ENCODE assay signal across 22 mouse cellular contexts in the genomic region with DNA sequence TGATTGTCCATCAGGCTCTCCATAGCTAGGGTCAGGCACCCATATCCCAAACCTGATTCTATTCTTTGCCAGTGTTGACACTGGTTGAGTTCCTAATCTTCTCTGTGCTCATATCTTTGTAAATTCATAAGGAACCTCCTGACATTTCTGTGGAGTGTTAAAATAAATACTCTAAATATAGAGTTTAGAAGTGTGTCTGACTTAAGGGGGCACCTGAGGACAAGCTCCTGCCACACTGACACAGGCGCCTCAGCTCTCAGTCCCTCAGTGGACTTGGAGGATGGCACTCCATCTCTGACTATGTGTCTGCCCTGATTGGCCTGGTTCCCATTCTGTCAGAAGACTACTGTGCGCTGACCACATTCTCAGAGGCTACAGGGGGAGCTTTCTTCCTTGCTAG.
"Had no signal": no experiment of that assay in that cellular context is flagged by ENCODE, and none has a peak within 500 bp of the region (broad histone marks: within the 10 kb centered on the region; RNA-seq: fewer than 3 reads in every experiment).

No protein-coding gene starts in this region.

- DNase-seq: kidney, adult 9 months; kidney, postnatal 14 days; kidney, postnatal 4 days; left cerebral cortex, postnatal 4 days; liver; liver, postnatal 0 days; lung, embryonic 14.5 days; lung, postnatal 14 days; lung, postnatal 4 days; right cerebral cortex, adult 18-20 months; right cerebral cortex, postnatal 14 days; right cerebral cortex, postnatal 4 days; thymus, adult 2 months; thymus, postnatal 14 days; thymus, postnatal 4 days had no signal

- H3K36me3 ChIP-seq: limb, embryonic 13.5 days; midbrain, embryonic 12.5 days; midbrain, embryonic 15.5 days; neural tube, embryonic 12.5 days; neural tube, embryonic 15.5 days had no signal

- H3K4me3 ChIP-seq: limb, embryonic 13.5 days; midbrain, embryonic 12.5 days; midbrain, embryonic 15.5 days; neural tube, embryonic 12.5 days; neural tube, embryonic 15.5 days had no signal

- H3K27ac ChIP-seq: limb, embryonic 13.5 days; liver, embryonic 14.5 days; midbrain, embryonic 12.5 days; midbrain, embryonic 15.5 days; neural tube, embryonic 12.5 days; neural tube, embryonic 15.5 days; stomach, postnatal 0 days had no signal

- H3K27me3 ChIP-seq: limb, embryonic 13.5 days; midbrain, embryonic 12.5 days; midbrain, embryonic 15.5 days; neural tube, embryonic 12.5 days; neural tube, embryonic 15.5 days had no signal

- H3K4me1 ChIP-seq: midbrain, embryonic 12.5 days; midbrain, embryonic 15.5 days; neural tube, embryonic 12.5 days had no signal

- H3K9ac ChIP-seq: limb, embryonic 13.5 days; liver, embryonic 14.5 days; liver, postnatal 0 days; lung, embryonic 14.5 days; midbrain, embryonic 12.5 days; midbrain, embryonic 15.5 days; neural tube, embryonic 12.5 days; neural tube, embryonic 15.5 days had no signal

- H3K9me3 ChIP-seq: limb, embryonic 13.5 days; midbrain, embryonic 12.5 days; midbrain, embryonic 15.5 days; neural tube, embryonic 12.5 days; neural tube, embryonic 15.5 days had no signal
